Mouse (Mus musculus): ENCODE measurements at regions not wholly inside any gene's neighbourhood (a gene's known extent, or its start where the extent isn't known, plus 50 kb on each side); places are given as distances from the start of the nearest gene placed in this dataset.
"Not testable (repeated sequence)": the region's sequence is repeated elsewhere in the genome, so short reads cannot be mapped to it uniquely, and the experiment has no call there.

DNA sequence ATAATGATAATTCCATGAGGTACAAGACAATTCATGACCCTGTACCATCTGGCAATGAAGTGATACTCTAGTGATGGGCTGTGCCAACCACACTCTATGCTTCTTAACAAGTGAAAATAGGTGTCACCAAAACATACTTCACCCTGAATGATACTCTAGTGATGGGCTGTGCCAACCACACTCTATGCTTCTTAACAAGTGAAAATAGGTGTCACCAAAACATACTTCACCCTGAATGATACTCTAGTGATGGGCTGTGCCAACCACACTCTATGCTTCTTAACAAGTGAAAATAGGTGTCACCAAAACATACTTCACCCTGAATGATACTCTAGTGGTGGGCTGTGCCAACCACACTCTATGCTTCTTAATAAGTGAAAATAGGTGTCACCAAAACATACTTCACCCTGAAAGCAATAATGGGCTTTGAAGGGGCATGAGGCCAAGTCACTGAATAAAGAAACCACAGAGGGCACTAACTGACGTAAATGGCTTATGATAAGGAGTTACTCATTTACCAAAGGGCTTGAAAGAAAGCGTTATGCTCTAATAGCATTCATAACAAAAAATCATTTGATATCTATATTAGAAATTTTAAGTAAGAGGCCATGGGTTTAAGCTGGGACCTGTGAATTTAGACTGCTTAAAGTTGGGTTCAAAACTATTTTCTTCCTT, 263.0 kb downstream of the Nfkbiz start:
- DNase-seq, result not testable (repeated sequence)

DNA sequence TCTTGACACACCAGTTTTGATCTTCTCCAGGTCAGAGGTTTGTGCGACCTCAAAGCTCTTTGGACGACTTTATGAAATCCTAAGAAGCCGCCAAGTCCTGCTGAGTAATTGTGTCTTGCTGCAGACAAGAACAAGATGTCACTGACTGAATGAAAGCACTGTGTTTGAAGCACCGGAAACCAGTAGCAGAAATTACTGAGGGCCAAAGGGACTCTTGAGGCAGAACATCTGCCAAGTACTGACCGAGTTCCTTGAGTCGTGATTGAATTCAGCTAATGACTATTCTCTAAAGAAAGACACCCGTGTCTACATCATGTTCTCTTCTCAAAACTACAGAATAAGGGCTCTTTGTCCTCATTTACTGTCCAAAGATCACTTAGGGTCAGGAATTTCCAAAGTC, 267.6 kb downstream of the Nfkbiz start:
- peak; percentile 20 to 30 for DNase-seq

DNA sequence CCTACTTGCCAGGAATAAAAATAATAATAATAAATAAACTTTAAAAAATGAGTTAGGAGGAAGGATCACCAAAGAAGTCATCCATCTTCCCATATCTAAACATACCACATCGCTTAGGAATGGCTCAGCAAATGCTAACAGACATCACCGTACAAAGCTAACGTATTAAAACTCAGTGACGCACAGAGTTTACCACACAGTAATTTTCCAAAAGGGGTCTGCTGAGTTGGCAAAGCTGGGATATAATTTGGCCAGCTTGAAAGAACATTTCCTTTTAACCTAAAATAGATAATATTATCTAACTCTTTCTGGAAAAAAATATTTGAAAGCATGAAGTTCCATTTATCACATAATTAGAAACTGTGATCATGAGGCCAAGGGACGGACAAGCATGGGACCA, 268.6 kb downstream of the Nfkbiz start:
- no peak for DNase-seq

DNA sequence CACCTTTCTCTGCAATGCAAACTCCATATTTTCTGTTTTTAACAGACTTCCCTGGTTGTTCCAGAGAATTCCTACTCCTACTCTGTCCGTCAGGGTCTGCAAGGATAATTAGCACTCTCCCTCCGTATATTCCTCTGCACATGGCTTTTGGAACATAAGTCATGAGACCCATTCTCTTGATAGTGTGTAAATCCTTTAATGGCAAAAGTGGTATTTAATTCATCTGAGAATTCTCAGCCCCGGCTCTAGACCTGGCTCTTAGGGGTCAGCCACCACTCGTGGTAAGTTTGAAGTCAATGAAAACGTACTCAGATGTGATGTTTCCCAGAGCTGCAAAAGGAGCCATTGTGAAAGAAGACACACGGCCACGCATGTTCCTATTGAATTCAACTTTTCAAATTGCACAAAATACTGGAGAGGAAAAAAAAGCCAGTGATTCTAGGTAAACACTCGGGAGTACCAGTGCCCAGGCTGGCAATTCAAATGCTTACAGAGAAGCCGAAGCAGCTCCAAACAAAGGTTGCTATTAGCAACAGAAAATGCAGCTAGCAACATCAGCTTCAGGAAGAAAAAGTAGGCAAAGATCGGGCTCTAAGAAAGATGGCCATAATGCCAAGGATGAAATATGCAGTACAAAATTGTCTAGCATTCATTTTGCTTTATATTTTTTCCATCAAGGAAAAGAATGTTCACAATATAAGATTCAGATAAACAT, 258.2 kb upstream of the Zpld1 start:
- no peak for DNase-seq

DNA sequence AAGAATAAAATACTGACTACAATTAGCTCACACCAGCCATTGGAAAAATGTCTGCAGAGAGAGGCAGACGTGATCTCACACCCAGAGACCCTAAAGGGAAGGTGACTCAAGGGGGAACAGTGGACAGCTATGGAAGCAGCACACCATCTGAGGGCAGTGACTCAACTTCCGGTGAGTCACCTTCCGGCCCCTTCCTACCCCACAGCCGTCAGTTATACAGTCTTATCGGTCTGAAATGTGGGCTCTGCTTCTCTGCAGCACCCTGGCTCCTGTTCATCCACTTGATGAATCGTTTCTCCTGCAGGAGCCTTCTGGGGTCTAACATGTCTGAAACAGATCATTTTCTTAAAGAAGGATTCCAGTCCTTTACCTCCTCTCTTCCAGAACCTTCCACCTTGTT, 257.4 kb upstream of the Zpld1 start:
- no peak for DNase-seq

DNA sequence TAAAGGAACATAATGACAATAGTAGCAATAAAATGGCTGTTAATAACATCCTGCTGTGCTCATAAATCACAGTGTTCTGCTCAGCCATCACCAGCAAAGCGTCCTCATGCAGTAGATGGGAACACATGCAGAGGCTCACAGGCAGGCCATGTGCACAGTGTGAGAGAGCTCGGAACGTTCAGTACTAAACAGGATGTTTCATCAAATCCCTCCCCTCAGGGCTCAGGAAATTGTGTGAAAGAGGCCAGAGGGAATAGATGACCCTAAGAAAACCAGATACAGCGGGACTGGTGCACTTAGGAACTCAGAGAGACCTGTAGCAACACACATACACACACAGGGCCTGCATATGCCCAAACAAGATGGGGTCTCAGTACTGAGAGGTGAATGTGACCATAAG, 256.1 kb upstream of the Zpld1 start:
- no peak for DNase-seq

DNA sequence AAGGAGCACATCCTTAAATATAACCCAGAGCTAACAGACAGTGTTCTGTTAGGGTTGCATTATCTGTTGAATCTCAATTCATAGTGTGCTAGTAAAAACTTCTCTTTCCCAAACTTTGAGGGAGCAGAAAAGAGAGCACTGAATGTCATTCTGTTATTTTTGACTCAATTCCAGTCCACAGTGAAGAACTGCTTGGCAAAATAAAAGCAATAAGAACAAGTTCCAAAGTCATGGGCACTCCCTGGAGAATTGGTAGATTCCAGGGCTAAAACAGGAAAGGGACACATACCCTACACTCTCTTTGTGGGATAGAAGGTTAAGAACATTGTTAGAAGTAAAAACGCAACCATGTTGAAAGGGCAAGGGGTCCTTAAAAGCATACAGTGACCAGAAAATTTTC, 253.6 kb upstream of the Zpld1 start:
- no peak for DNase-seq

DNA sequence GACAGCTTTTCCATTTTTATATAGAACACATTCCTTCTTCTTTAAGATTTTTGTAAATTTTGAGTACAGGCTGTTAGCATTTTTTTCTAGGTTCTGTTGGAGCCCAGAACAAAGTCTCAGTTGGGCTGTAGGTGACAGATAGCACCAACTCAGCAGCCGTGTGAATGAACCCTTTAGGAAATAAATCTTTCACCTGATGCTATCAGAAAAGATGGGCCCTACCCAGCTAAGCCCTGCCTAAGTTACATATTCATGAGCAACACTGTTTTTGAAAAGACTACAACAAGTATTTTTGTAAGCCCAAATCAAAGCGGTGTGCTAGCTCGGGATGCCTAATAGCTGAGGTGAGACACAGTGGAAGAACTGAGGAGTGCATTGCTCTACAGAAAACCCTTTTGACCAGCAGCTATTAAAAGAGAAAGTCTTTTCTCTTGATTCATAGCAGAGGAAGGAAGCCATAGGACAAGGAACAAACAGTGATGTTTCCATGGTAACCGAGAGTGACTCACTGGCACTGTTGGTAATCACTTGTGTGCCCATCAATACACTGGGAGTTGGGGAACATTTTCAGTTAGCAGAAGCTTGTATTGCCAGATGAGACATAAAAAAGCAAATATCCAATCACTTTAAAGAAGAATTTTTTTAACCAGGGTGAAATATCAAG, 253.0 kb upstream of the Zpld1 start:
- DNase-seq, result no peak

DNA sequence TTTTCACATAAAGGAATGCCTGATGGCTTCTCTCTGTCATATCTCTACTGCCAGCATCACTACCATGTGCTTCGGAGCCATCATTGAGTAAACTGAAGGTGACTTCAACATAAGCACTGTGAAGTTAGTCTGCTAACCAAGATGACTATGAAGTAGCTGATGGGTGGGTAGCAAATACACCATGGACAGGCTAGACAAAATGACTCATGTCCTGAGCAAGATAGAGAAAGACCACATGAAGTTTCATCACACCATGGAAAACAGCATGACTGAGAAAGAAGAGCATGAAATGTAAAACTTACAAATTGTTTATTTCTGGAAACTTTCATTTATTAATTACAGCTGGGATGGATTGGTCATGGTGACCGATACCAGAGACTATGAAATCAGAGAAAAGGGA, 249.3 kb upstream of the Zpld1 start:
- DNase-seq, result no peak

DNA sequence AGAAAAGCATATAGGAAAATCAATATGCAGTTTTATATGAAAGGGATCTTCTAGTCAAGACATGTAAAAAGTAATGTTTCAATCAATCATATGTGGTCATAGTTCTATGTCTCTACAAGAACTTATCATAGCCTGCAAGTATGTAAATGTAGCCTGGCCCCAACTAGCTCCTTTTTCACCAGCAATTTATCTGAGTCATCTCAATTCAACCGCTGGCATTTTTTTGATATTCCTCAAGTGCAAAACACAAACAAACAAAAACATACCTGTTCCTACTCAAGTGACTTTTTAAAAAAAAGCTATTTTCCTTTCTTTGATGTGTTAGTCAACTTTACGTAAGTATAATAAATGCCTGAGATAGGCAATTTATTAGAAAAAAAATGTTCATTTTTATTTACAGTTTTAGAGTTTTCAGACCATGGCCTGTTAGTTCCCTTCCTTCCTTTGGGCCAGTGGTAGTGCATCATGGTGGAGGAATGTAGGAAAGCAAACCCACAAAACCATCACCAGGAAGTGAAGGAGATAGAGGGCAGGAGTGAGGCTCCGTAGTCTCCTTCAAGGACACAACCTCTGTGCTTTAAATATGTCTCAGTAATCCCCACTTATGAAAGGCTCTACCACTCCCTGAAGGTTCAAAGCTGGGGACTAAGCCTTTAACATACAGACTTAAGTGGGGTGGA, 242.7 kb upstream of the Zpld1 start:
- DNase-seq, result no peak

DNA sequence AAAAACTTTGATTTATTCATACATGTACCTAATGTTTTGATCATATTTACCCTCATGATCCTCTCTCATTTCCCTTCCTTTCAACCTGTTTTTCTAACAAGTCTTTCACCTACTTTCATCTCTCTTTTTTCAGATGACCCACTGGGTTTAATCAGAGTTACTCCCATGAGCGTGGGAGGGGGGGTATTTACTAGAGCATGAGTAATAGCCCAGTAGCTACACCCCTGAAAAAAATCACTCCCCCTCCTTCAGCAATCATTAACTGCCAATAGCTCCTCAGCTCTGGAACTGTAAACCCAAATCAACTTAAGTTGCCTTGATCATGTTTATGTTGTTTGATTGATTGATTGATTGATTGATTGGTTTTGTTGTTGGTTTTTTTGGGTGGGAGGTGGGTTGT, 241.4 kb upstream of the Zpld1 start:
- DNase-seq, result no peak

DNA sequence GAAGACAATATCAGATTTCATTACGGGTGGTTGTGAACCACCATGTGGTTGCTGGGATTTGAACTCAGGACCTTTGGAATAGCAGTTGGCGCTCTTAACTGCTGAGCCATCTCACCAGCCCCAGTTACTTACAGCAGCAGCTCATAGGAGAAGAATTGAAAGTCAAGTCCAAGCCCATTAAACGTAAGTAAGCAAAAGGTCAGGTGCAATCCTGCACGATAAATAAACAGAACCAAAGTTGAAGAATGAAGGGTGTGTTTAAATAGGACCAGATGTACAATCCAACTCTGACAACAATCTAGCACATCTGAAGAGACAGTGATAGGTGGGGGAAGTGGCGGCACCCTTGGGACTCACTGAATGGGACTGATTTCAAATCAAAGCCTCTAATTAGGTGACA, 239.8 kb upstream of the Zpld1 start:
- no peak for DNase-seq

DNA sequence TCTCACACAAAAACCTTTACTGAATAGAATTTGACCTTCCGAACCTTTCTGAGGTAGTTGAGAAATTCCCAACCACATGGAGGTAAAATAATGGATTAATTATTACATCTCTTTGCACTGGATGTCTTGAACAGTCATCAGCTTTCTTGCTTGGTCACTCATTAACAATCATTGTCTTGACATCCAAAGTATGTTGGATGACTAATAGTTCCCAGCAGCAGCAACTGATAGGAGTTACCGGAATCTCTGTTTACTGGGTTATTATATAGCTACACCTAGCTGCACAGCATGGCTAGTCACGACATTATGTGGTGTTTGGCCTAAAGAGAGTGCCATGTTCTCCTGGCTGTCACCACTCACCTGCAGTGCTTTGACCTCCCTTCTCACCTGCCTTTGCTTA, 234.9 kb upstream of the Zpld1 start:
- DNase-seq, result peak; percentile 37 to 71

DNA sequence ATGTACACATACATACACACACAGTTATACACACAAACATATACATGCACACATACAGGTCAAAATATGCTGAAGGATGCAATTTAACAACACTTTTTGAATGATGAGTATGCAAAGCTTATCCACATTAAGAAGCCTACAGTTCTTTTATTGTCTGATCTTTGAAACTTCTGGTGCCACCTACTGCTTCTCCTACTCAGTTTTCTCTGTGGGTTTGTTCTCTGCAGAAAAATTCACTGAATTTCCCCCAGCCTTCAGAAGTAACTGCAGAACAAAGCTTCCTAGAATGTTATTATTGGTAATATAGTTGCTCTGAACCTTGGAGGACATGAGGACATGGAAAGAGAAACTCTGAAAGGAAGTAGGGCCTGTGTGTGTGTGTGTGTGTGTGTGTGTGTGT, 233.1 kb upstream of the Zpld1 start:
- DNase-seq, result no peak

DNA sequence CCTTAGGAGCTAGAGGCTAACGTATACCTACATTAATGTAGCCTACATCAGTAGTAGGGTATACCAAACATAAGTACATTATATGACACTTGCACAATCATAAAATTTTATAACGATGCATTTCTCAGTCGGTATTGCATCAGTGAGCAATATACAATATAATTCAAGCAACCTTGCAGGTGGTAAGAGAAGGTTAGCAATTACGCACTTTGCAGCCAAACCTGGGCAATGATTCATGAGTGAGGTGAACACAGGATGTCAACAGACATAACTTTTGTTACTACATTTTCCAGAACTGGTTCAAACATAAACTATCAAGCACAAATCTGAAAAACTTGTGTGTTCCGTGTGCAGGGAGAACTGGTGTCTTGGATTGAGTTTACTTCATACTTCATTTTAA, 229.9 kb upstream of the Zpld1 start:
- DNase-seq, result peak; percentile 36 to 41

DNA sequence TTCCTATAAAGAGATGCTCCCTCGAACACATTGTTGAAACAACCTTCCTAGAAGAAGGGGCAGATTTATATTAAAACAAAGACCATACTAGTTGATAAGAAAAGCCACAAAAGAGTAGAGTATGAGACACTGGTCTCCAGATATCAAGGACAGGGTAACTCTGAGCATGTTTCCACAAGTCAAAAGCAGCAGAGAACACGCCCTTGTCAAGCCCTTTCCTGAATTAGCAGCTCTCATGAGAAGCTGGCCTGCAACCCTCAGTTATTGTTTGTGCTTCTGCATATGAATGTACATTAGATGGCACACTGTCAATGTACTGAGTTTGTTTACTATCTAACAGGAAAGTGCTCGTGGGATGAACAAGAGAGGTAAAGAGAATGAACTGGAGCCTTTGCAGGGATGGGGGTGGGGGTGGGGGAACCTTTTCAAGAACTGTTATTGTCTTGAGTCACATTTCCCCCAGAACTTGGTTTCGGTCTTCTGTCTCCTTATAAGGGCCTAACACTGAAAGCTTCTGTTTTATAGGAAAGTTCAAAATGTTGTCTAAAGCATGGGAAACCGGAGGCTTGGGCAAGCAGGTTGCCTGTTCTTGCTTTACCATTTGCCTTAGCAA, 228.6 kb upstream of the Zpld1 start:
- no peak for DNase-seq

DNA sequence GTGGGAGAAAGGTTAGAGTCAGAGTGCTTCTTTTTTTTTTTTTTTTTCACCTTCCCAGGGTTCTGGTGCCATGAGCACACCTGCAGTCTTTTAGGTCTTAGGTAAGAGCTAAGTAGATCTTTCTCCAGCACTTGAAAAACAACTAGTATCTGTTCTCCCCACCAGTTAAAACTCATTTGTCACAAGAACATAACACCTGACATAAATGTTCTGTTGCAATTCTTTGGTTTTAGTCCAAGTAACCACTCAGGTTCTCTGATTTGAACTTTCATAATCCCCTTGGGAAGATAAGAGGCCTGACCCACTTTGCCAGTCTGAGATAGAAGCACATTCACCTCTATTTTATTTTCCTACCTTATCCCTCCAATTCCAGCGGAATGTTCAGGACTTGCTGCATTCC, 225.5 kb upstream of the Zpld1 start:
- DNase-seq, result no peak

DNA sequence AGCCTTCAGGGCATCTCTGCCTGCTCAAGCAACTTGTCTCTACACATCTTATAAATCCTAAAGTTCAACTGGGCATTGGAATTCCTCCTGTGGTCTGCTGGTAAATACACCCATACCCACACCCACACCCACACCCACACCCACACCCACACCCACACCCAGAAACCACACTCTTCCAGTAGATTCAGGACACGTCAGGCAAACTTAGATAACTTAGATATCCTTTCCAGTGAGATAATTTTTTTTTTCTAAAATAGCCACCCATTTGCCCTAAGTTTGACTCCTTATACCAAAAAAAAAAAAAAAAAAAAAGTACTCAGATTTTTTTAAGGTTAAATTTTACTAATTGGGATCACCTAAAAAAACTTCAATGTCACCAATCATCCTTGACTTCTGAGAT, 224.5 kb upstream of the Zpld1 start:
- no peak for DNase-seq

DNA sequence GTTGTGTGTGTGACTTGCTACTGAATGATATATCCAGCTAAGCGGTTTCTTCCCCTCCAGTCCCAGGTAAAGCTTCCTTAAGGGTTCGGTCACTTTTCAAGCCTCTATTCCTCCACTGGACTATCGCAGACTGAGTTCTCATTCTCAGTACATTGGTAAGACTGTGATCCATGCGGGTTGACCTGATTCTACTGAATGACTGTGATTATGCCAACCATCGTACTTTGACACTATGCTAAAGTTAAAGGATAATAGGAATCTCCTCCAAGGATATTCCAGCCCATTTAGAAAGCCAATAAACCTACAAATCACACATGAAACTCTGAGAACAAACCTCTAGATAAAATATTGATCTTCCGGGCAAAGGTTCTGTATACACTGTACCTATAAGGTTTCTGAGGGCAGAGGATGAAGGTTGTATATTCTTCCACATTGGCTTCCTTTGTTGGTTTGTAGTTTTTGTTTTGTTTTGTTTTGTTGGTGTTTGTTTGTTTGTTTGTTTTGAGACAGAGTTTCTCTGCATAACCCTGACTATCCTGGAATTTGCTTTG, 223.7 kb upstream of the Zpld1 start:
- DNase-seq, result peak; percentile 23 to 62

DNA sequence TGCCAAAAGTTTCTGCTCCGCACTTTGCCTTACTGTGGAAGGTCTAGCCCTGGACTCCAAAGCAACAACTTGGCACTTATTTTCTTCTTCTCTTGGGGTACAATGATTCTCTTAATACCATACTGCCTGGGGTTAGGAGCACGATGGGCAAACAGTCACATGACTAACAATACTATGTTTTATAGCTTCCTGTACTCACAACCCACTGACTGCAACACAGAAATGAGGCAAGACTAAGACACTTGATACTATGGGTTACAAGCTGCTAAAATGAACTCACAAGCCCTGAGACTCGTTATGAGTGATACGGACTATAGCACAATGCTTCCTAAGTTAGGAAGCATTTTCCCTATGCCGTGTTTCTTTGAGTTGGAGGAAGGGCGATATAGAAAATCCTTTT, 222.3 kb upstream of the Zpld1 start:
- no peak for DNase-seq

DNA sequence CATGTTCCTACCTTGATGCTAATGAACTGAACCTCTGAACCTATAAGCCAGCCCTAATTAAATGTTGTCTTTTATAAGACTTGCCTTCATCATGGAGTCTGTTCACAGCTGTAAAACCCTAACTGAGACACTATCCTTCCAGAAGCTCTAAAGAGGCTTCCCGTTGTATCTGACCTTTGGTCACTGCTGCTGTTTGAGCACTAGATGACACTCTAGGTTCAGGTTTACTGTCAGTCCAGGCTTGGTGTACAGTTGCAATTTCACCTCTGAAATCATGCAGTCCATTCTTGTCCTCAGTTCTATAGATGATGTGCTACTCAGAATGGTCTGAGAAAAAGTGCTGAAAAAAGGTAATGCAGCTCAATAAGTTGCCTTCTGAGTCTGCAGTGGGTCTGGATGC, 221.9 kb upstream of the Zpld1 start:
- peak; percentile 44 to 45 for DNase-seq

DNA sequence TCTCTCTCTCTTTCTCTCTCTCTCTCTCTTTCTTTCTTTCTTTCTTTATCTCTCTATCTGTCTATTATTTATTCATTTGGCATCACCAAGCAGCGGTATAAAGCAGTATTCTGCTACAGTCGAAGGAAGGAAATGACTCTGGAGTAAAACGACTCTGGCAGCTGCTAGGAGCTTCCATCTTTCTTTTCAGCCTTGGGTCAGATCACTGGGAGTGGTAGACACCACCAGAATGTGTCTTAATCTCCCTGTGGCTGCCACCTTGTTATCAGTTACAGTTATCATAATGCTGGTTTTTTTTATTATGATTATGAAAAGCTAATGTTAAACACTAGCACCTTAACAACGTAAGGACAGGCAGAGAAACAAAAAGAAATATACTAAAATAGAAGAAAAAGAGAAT, 219.2 kb upstream of the Zpld1 start:
- no peak for DNase-seq

DNA sequence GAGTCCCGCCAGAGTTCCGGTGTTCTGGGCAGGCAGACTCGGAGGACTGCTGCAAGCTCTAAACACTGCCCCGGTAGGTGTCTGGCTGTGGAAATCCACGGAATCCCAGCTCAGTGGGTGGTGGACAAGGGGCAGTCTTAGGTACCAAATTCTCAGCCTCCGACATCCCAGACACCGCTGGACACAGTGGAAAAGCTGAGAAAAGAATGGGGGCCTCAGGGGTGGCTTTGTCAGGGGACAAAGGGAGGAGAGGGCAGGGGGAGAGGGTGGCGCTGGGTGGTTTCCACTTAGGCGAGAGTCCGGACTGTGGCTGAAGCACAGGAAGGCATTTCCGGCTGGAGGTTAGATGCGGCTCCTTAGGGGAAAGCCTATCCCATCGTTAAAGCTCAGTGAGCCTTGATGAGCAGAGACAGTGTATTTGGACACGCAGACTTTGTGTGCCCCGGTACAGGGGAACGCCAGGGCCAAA, 217.5 kb upstream of the Zpld1 start:
- no peak for DNase-seq
